Mouse (Mus musculus) embryonic fibroblast, embryonic 13.5 days (primary cell): ENCODE results near the gene Pcdh10.

Experiments
- CTCF ChIP-seq: IDR thresholded peaks from 2 replicates; pipeline ENCODE4 v1.5.1; 2011; ENCODE audit warnings: mild to moderate bottlenecking, control low read depth, low read length, moderate library complexity, borderline replicate concordance; ENCODE audit not compliant: insufficient read depth
- POLR2A ChIP-seq: IDR thresholded peaks from 2 replicates; pipeline ENCODE4 v1.6.1; 2011; ENCODE audit warnings: low read depth, mild to moderate bottlenecking, control low read depth, low read length, moderate library complexity

DNA sequence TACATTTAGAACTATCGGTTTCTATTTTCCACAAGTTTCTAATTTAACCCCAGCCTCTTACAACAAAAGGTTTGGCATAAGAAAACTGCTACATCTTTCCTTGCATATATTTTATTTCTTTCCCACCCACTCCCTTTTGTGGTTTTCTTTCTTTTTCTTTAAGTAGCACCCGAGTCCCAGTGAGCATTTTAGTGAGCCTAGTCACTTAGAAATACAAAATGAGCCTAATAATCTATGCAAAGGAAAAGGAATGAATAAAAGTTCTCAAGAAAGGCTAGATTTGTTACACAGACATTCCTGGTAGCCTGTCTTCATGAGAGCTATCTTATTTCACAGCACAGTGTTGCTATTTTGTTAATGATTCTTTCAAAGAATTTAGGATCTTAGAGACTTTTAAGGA is 7.3 kb downstream of the Pcdh10 start:
- TF ChIP-seq POLR2A, result no peak
- TF ChIP-seq CTCF, result no peak
